Mouse (Mus musculus): ENCODE results near the gene Ovol2. TPM values are rescaled to one million over a fixed set of nuclear protein-coding genes. Genes with fewer than 3 reads are reported as not detected.

Gene Ovol2
- polyA plus RNA-seq, 2 experiments, result 0.03 TPM; not detected in 1

- Histone ChIP-seq H3K4me1 (replicated peaks; ENCODE audit: control insufficient read depth in 2 of 2, insufficient read depth in 2 of 2, low read length in 1 of 2) (peaks cover 29 to 39% of the 10 kb centered on the region in 2 experiments), H3K27ac (peak overlapping the region; percentile 87), H3K9ac (replicated peaks) (peak overlapping the region; percentile 99), H3K36me3 (replicated peaks; ENCODE audit: control insufficient read depth, insufficient read depth, low read depth) (peaks cover 15% of the 10 kb centered on the region), H3K4me2 (ENCODE audit: low read depth) (peak overlapping the region; percentile 73), H3K4me3 (ENCODE audit: insufficient read depth in 1 of 2, low read depth in 2 of 2, low read length in 2 of 2) (peak overlapping the region; percentile 82 to 98), H3K9me3 (ENCODE audit: control insufficient read depth, low read length) (no peaks in the 10 kb centered on the region), H3K27me3 (ENCODE audit: control insufficient read depth, insufficient read depth, low read length) (no peaks in the 10 kb centered on the region)
- TF ChIP-seq EP300 (IDR thresholded peaks at IDR 0.05; ENCODE audit: low read depth) (no peak), CTCF (IDR thresholded peaks at IDR 0.05; ENCODE audit: low read depth) (no peak)
- DNase-seq (ENCODE audit: low read depth in 3 of 3, low spot score in 3 of 3) (no peak), ATAC-seq (ENCODE audit: insufficient read depth) (no peak; the same call in none of the 2 replicates)
- WGBS (ENCODE audit: insufficient replicate concordance), result under 1% methylated on average over 33 of the region's 33 CpGs
Observed at GRCm38 (mm10) chr2:144269679-144270475, 62.1 kb downstream of the Ovol2 start.

GRCm38 (mm10) chr2:144269306-144269650, 62.7 kb downstream of the Ovol2 start:
- peak overlapping the region; percentile 72 to 82 for H3K4me3 ChIP-seq (ENCODE audit: insufficient read depth in 1 of 2, low read depth in 2 of 2, low read length in 2 of 2)
- ATAC-seq (ENCODE audit: insufficient read depth) (no peak), DNase-seq (ENCODE audit: low read depth in 3 of 3, low spot score in 3 of 3) (no peak)
- peak overlapping the region; percentile 87 for H3K27ac ChIP-seq
- TF ChIP-seq CTCF (IDR thresholded peaks at IDR 0.05; ENCODE audit: low read depth) (no peak), EP300 (IDR thresholded peaks at IDR 0.05; ENCODE audit: low read depth) (no peak)
- H3K27me3 ChIP-seq (ENCODE audit: control insufficient read depth, insufficient read depth, low read length), result no peaks in the 10 kb centered on the region
- WGBS (ENCODE audit: insufficient replicate concordance), result under 1% methylated on average over 11 of the region's 11 CpGs
- H3K36me3 ChIP-seq (replicated peaks; ENCODE audit: control insufficient read depth, insufficient read depth, low read depth), result peaks cover 20% of the 10 kb centered on the region
- H3K9me3 ChIP-seq (ENCODE audit: control insufficient read depth, low read length), result no peaks in the 10 kb centered on the region
- peaks cover 32 to 37% of the 10 kb centered on the region in 2 experiments for H3K4me1 ChIP-seq (replicated peaks; ENCODE audit: control insufficient read depth in 2 of 2, insufficient read depth in 2 of 2, low read length in 1 of 2)
- H3K4me2 ChIP-seq (ENCODE audit: low read depth), result peak overlapping the region; percentile 73
- peak overlapping the region; percentile 99 for H3K9ac ChIP-seq (replicated peaks)

GRCm38 (mm10) chr2:144268446-144269305, 63.3 kb downstream of the Ovol2 start:
- H3K27ac ChIP-seq, result peak overlapping the region; percentile 87
- no peak for TF ChIP-seq CTCF (IDR thresholded peaks at IDR 0.05; ENCODE audit: low read depth)
- peaks cover 24% of the 10 kb centered on the region for H3K36me3 ChIP-seq (replicated peaks; ENCODE audit: control insufficient read depth, insufficient read depth, low read depth)
- H3K4me3 ChIP-seq (ENCODE audit: insufficient read depth in 1 of 2, low read depth in 2 of 2, low read length in 2 of 2), result peak overlapping the region; percentile 72 to 82
- WGBS (ENCODE audit: insufficient replicate concordance), result 1% methylated on average over 6 of the region's 6 CpGs
- no peak for DNase-seq (ENCODE audit: low read depth in 3 of 3, low spot score in 3 of 3)
- H3K9ac ChIP-seq (replicated peaks), result peak overlapping the region; percentile 99
- H3K4me1 ChIP-seq (replicated peaks; ENCODE audit: control insufficient read depth in 2 of 2, insufficient read depth in 2 of 2, low read length in 1 of 2), result peaks cover 30 to 33% of the 10 kb centered on the region in 2 experiments
- no peaks in the 10 kb centered on the region for H3K9me3 ChIP-seq (ENCODE audit: control insufficient read depth, low read length)
- ATAC-seq (ENCODE audit: insufficient read depth), result no peak
- H3K4me2 ChIP-seq (ENCODE audit: low read depth), result peak overlapping the region; percentile 73
- no peaks in the 10 kb centered on the region for H3K27me3 ChIP-seq (ENCODE audit: control insufficient read depth, insufficient read depth, low read length)

GRCm38 (mm10) chr2:144267731-144268015, 64.3 kb downstream of the Ovol2 start:
- peaks cover 29 to 31% of the 10 kb centered on the region in 2 experiments for H3K4me1 ChIP-seq (replicated peaks; ENCODE audit: control insufficient read depth in 2 of 2, insufficient read depth in 2 of 2, low read length in 1 of 2)
- H3K4me3 ChIP-seq (ENCODE audit: insufficient read depth in 1 of 2, low read depth in 2 of 2, low read length in 2 of 2), result peak overlapping the region; percentile 39 to 82
- no peak overlapping the region; the same call in 1 of the 2 replicates for H3K27ac ChIP-seq
- no peak for ATAC-seq (ENCODE audit: insufficient read depth)
- peaks cover 27% of the 10 kb centered on the region for H3K36me3 ChIP-seq (replicated peaks; ENCODE audit: control insufficient read depth, insufficient read depth, low read depth)
- peak overlapping the region; percentile 73 for H3K4me2 ChIP-seq (ENCODE audit: low read depth)
- peak overlapping the region; percentile 99 for H3K9ac ChIP-seq (replicated peaks)
- WGBS (ENCODE audit: insufficient replicate concordance), result 0% methylated on average over 1 of the region's 1 CpGs
- H3K9me3 ChIP-seq (ENCODE audit: control insufficient read depth, low read length), result no peaks in the 10 kb centered on the region
- TF ChIP-seq EP300 (IDR thresholded peaks at IDR 0.05; ENCODE audit: low read depth) (no peak), CTCF (IDR thresholded peaks at IDR 0.05; ENCODE audit: low read depth) (no peak)
- no peak for DNase-seq (ENCODE audit: low read depth in 3 of 3, low spot score in 3 of 3)
- no peaks in the 10 kb centered on the region for H3K27me3 ChIP-seq (ENCODE audit: control insufficient read depth, insufficient read depth, low read length)

Data from liver, embryonic 14.5 days (tissue).